Mouse (Mus musculus) MEL (cell line): ENCODE measurements around the gene Alppl2.

Experiments used
- CTCF ChIP-seq, 3 experiments: IDR thresholded peaks in 2 of 3; conservative IDR thresholded peaks in 1 of 3; 2 replicates each; pipeline ENCODE4 v1.5.1; 2011 to 2012; ENCODE audit warnings: low read length in 3 of 3, low read depth in 2 of 3, mild to moderate bottlenecking in 2 of 3, improper control_type of control experiment in 1 of 3, inconsistent platforms in 1 of 3, mixed read lengths in 1 of 3, moderate library complexity in 1 of 3; ENCODE audit not compliant: control insufficient read depth in 1 of 3, insufficient read depth in 1 of 3, poor library complexity in 1 of 3, severe bottlenecking in 1 of 3
- E2F4 ChIP-seq: IDR thresholded peaks from 2 replicates; pipeline ENCODE4 v1.6.1; 2011; ENCODE audit warnings: low read depth, low read length, improper control_type of control experiment, borderline replicate concordance
- EP300 ChIP-seq, 2 experiments: IDR thresholded peaks; 2 replicates each; pipeline ENCODE4 v1.6.1; 2011; ENCODE audit warnings: improper control_type of control experiment in 2 of 2, low read length in 2 of 2, low read depth in 1 of 2, mild to moderate bottlenecking in 1 of 2
- HCFC1 ChIP-seq: IDR thresholded peaks from 2 replicates; pipeline ENCODE4 v1.6.1; 2012; ENCODE audit warnings: low read depth, mild to moderate bottlenecking, inconsistent platforms, low read length, improper control_type of control experiment, moderate library complexity
- JUND ChIP-seq: IDR thresholded peaks from 2 replicates; pipeline ENCODE4 v1.6.1; 2011; ENCODE audit warnings: low read depth, mild to moderate bottlenecking, improper control_type of control experiment, low read length
- MAFK ChIP-seq: IDR thresholded peaks from 2 replicates; pipeline ENCODE4 v1.6.1; 2011; ENCODE audit warnings: low read depth, mild to moderate bottlenecking, low read length, improper control_type of control experiment, borderline replicate concordance
- MXI1 ChIP-seq: IDR thresholded peaks from 2 replicates; pipeline ENCODE4 v1.6.1; 2011; ENCODE audit warnings: mild to moderate bottlenecking, low read depth, low read length, improper control_type of control experiment
- SIN3A ChIP-seq: IDR thresholded peaks from 2 replicates; pipeline ENCODE4 v1.6.1; 2012; ENCODE audit warnings: low read length, improper control_type of control experiment, inconsistent platforms
- TAL1 ChIP-seq: IDR thresholded peaks from 2 replicates; pipeline ENCODE4 v1.6.1; 2012; ENCODE audit warnings: mild to moderate bottlenecking, inconsistent platforms, low read length, moderate library complexity, mixed read lengths
- TBP ChIP-seq: IDR thresholded peaks from 2 replicates; pipeline ENCODE4 v1.8.0; 2011; ENCODE audit warnings: low read depth, low read length, improper control_type of control experiment
- USF1 ChIP-seq: IDR thresholded peaks from 2 replicates; pipeline ENCODE4 v1.6.1; 2014; ENCODE audit warnings: low read depth, mild to moderate bottlenecking, inconsistent platforms, low read length, improper control_type of control experiment, moderate library complexity
- ZKSCAN1 ChIP-seq: IDR thresholded peaks from 2 replicates; pipeline ENCODE4 v1.6.1; 2012; ENCODE audit warnings: low read depth, mild to moderate bottlenecking, inconsistent platforms, low read length, improper control_type of control experiment, moderate library complexity
- ZMIZ1 ChIP-seq: IDR thresholded peaks from 2 replicates; pipeline ENCODE4 v1.6.1; 2012; ENCODE audit warnings: low read depth, mild to moderate bottlenecking, inconsistent platforms, low read length, improper control_type of control experiment, moderate library complexity

DNA sequence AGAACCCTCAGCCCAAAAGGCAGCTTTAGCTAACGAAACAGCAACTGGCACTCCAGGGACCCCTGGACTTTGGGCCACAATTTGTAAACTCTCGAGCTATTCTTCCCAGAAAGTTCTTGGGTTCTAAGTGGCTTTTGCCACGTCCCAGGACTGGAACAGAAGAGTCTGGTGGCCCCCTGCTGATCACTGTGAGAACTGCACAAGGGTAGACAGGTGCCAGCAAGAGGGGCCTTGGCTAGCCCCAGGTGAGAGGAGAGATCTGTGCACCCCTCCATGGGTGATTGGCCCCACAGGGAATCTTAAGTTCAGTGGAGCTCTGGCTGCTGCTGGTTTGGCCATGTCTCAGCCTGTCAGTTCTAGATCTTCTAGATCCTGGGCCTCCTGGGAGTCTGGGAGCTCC, 48.6 kb downstream of the Alppl2 start:
- TF ChIP-seq E2F4 (no peak), CTCF (IDR thresholded peaks at IDR 0.05 in 2 of 3, conservative IDR thresholded peaks at IDR 0.05 in 1 of 3; ENCODE audit: control insufficient read depth in 1 of 3, insufficient read depth in 1 of 3, low read depth in 2 of 3, low read length in 3 of 3, poor library complexity in 1 of 3, severe bottlenecking in 1 of 3) (peak; percentile 68 to 82 (median 82)), EP300 (IDR thresholded peaks at IDR 0.05; ENCODE audit: low read depth in 1 of 2, low read length in 2 of 2) (no peak), ZKSCAN1 (no peak), MXI1 (no peak), TBP (no peak), SIN3A (no peak), MAFK (no peak), TAL1 (no peak), ZMIZ1 (no peak), USF1 (no peak), JUND (no peak), HCFC1 (no peak)
